Mouse (Mus musculus) lung, postnatal 0 days (tissue): Measurements from ENCODE around the gene Gm10642.

Experiments
- CTCF ChIP-seq: IDR thresholded peaks from 2 replicates; pipeline ENCODE4 v1.5.1; 2016; ENCODE audit warnings: antibody characterized with exemption, mild to moderate bottlenecking
- EP300 ChIP-seq: IDR thresholded peaks from 2 replicates; pipeline ENCODE4 v1.6.1; 2016; ENCODE audit warnings: antibody characterized with exemption, mild to moderate bottlenecking, control low read depth

DNA sequence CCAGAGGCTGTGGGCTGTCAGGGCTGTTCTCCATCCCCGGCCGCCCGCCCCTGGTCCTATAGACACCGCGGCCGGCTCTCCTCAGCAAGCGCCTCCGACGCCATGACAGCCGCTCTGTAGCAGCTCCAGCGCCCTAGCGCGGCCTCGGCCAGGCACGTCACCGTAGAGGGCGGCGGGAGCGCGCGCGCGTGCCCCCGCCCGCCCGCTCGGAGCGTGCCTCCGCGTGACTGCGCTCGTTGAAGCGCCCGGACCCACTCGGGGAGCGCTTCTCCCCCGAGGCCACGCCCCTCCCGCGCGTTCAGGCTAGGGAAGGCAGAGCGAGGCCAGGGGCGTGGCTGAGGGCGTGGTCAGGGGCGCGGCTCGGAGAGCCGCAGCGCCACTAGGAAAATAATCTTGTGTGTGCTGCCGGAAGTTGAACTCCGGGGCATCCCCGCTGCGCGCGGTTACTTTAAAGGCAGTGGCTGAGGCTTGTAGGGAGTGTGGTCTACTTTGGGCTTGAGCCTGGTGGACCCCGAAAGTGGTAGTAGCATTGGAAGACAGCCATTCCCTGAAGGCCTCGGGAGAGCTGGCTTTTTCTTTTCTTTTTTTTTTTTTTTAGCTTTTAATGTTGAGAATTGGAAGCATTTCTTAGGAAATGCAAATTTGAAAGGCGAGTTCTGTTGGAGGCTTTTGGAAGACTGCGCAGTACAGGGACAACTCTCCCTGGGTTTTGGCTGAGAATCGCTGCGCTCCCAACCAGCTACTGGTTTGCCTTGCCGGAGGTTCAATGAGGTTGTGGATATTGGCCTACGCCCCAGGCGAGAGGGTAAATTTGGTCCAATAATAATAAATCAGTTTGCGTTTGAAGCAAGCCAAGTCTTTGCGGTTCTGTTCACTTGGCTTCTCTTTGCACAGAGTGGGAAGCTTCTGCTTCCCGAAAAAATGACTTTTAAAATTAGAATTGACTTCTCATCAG lies 1.2 kb downstream of the Gm10642 start, which contains the start of gene Mindy2:
- TF ChIP-seq CTCF (no peak; the same call in 1 of the 2 replicates), EP300 (no peak)
